Mouse (Mus musculus) liver, embryonic 12.5 days (tissue): ENCODE measurements at regions not wholly inside any gene's neighbourhood (a gene's known extent, or its start where the extent isn't known, plus 50 kb on each side); places are given as distances from the start of the nearest gene placed in this dataset.

Experiments used
- ATAC-seq: fragments of 200-750 bp; cut with Nextera tagmentation; 2 replicates; pipeline ENCODE4 v1.8.0; 2017; ENCODE audit warnings: moderate number of reproducible peaks, mild to moderate bottlenecking, moderate library complexity
- H3K27ac ChIP-seq: fragments of 300-500 bp; sonication (generic); 2 replicates; pipeline ENCODE4 v1.5.1; 2016; ENCODE audit warnings: mild to moderate bottlenecking
- H3K27me3 ChIP-seq: fragments of 300-500 bp; sonication (generic); replicated peaks from 2 replicates; pipeline ENCODE4 v1.6.1; 2016; ENCODE audit warnings: mild to moderate bottlenecking, moderate library complexity
- H3K36me3 ChIP-seq: fragments of 300-500 bp; sonication (generic); 2 replicates; pipeline ENCODE4 v1.6.1; 2016; ENCODE audit warnings: mild to moderate bottlenecking, moderate library complexity
- H3K4me1 ChIP-seq: fragments of 300-500 bp; sonication (generic); 2 replicates; pipeline ENCODE4 v1.6.1; 2016
- H3K4me2 ChIP-seq: fragments of 300-500 bp; sonication (generic); 2 replicates; pipeline ENCODE4 v1.6.1; 2016; ENCODE audit warnings: mild to moderate bottlenecking, moderate library complexity
- H3K4me3 ChIP-seq: fragments of 300-500 bp; sonication (generic); 2 replicates; pipeline ENCODE4 v1.5.1; 2016; ENCODE audit warnings: mild to moderate bottlenecking, moderate library complexity
- H3K9ac ChIP-seq: fragments of 300-500 bp; sonication (generic); 2 replicates; pipeline ENCODE4 v1.6.1; 2016; ENCODE audit warnings: mild to moderate bottlenecking, moderate library complexity
- H3K9me3 ChIP-seq: fragments of 300-500 bp; sonication (generic); replicated peaks from 2 replicates; pipeline ENCODE4 v1.6.1; 2016; ENCODE audit warnings: mild to moderate bottlenecking, moderate library complexity
- WGBS: fragments of 180-500 bp; shearing (Covaris S2); methylation state at CpG from one replicate; pipeline ENCODE4 v1.1.7; 2016; ENCODE audit not compliant: insufficient replicate concordance; 5-methylcytosine and 5-hydroxymethylcytosine counted together

- no peak overlapping the region for H3K4me3 ChIP-seq
- no peaks in the 10 kb centered on the region for H3K4me1 ChIP-seq
- WGBS: 53% methylated on average over 1 of the region's 1 CpGs
- no peak overlapping the region for H3K9ac ChIP-seq
- H3K36me3 ChIP-seq: no peaks in the 10 kb centered on the region
- H3K27ac ChIP-seq: no peak overlapping the region
- peaks cover 3% of the 10 kb centered on the region; the same call in 1 of the 2 replicates for H3K9me3 ChIP-seq
- no peaks in the 10 kb centered on the region for H3K27me3 ChIP-seq
- ATAC-seq: no peak
- no peak overlapping the region for H3K4me2 ChIP-seq
These were observed 235.0 kb downstream of the Gm26897 start for GRCm38 (mm10) chr5:111968701-111969100.

- Histone ChIP-seq H3K9ac (no peak overlapping the region), H3K4me3 (no peak overlapping the region), H3K4me1 (no peaks in the 10 kb centered on the region), H3K27me3 (no peaks in the 10 kb centered on the region), H3K9me3 (peaks cover 9% of the 10 kb centered on the region; the same call in 1 of the 2 replicates), H3K36me3 (no peaks in the 10 kb centered on the region), H3K4me2 (no peak overlapping the region), H3K27ac (no peak overlapping the region)
- WGBS: 65% methylated on average over 3 of the region's 3 CpGs
- ATAC-seq: no peak
These were observed 237.5 kb downstream of the Gm26897 start for GRCm38 (mm10) chr5:111971193-111971592.

- WGBS: 56% methylated on average over 3 of the region's 3 CpGs
- H3K9ac ChIP-seq: no peak overlapping the region
- no peak for ATAC-seq
These were observed 238.2 kb downstream of the Gm26897 start for GRCm38 (mm10) chr5:111971952-111972351.

GRCm38 (mm10) chr5:111975686-111976085 is 242.0 kb downstream of the Gm26897 start:
- H3K4me1 ChIP-seq: no peaks in the 10 kb centered on the region
- H3K27ac ChIP-seq: no peak overlapping the region
- H3K9ac ChIP-seq: no peak overlapping the region
- H3K4me3 ChIP-seq: no peak overlapping the region
- no peaks in the 10 kb centered on the region for H3K36me3 ChIP-seq
- peaks cover 13% of the 10 kb centered on the region for H3K9me3 ChIP-seq
- ATAC-seq: no peak
- no peak overlapping the region for H3K4me2 ChIP-seq
- WGBS: 41% methylated on average over 7 of the region's 7 CpGs
- no peaks in the 10 kb centered on the region for H3K27me3 ChIP-seq

More at GRCm38 (mm10) chr5:111971952-111972351, 238.2 kb downstream of the Gm26897 start:
- H3K27ac ChIP-seq: no peak overlapping the region
- no peak overlapping the region for H3K4me2 ChIP-seq
- no peaks in the 10 kb centered on the region for H3K36me3 ChIP-seq
- H3K9me3 ChIP-seq: 0 out of 2 replicates have a peak, but pooled peaks cover 6% of the 10 kb centered on the region
- no peaks in the 10 kb centered on the region for H3K4me1 ChIP-seq
- no peaks in the 10 kb centered on the region for H3K27me3 ChIP-seq
- H3K4me3 ChIP-seq: no peak overlapping the region

- ATAC-seq: no peak
- Histone ChIP-seq H3K27me3 (no peaks in the 10 kb centered on the region), H3K4me2 (no peak overlapping the region), H3K9me3 (peaks cover 26% of the 10 kb centered on the region), H3K9ac (no peak overlapping the region), H3K36me3 (no peaks in the 10 kb centered on the region), H3K4me1 (no peaks in the 10 kb centered on the region), H3K4me3 (no peak overlapping the region), H3K27ac (no peak overlapping the region)
- WGBS: 72% methylated on average over 3 of the region's 3 CpGs
These were observed 245.9 kb downstream of the Gm26897 start for GRCm38 (mm10) chr5:111979601-111980000.

- Histone ChIP-seq H3K27me3 (no peaks in the 10 kb centered on the region), H3K9me3 (peaks cover 19% of the 10 kb centered on the region), H3K4me3 (no peak overlapping the region), H3K4me1 (no peaks in the 10 kb centered on the region), H3K36me3 (no peaks in the 10 kb centered on the region), H3K27ac (no peak overlapping the region), H3K4me2 (no peak overlapping the region), H3K9ac (no peak overlapping the region)
- no peak for ATAC-seq
- 61% methylated on average over 2 of the region's 2 CpGs for WGBS
These were observed 248.4 kb downstream of the Gm26897 start for GRCm38 (mm10) chr5:111982106-111982505.

- 63% methylated on average over 8 of the region's 8 CpGs for WGBS
These were observed 252.3 kb downstream of the Gm26897 start for GRCm38 (mm10) chr5:111985997-111986396.

GRCm38 (mm10) chr5:111987036-111987435 is 253.3 kb downstream of the Gm26897 start:
- WGBS: 42% methylated on average over 6 of the region's 6 CpGs
- Histone ChIP-seq H3K4me3 (no peak overlapping the region), H3K4me2 (no peak overlapping the region), H3K36me3 (no peaks in the 10 kb centered on the region), H3K9me3 (0 out of 2 replicates have a peak, but pooled peaks cover 6% of the 10 kb centered on the region), H3K4me1 (no peaks in the 10 kb centered on the region), H3K27ac (no peak overlapping the region), H3K27me3 (no peaks in the 10 kb centered on the region), H3K9ac (no peak overlapping the region)
- no peak for ATAC-seq

More at GRCm38 (mm10) chr5:111985997-111986396, 252.3 kb downstream of the Gm26897 start:
- no peak for ATAC-seq
- Histone ChIP-seq H3K4me1 (no peaks in the 10 kb centered on the region), H3K36me3 (no peaks in the 10 kb centered on the region), H3K4me3 (no peak overlapping the region), H3K27me3 (no peaks in the 10 kb centered on the region), H3K9me3 (peaks cover 11% of the 10 kb centered on the region; the same call in 1 of the 2 replicates), H3K4me2 (no peak overlapping the region), H3K9ac (no peak overlapping the region), H3K27ac (no peak overlapping the region)

GRCm38 (mm10) chr5:111991805-111992204 is 258.1 kb downstream of the Gm26897 start:
- no peak for ATAC-seq
- no peaks in the 10 kb centered on the region for H3K27me3 ChIP-seq
- no peak overlapping the region for H3K4me2 ChIP-seq
- H3K27ac ChIP-seq: no peak overlapping the region
- H3K9me3 ChIP-seq: no peaks in the 10 kb centered on the region
- WGBS: 77% methylated on average over 10 of the region's 10 CpGs
- H3K9ac ChIP-seq: no peak overlapping the region
- no peaks in the 10 kb centered on the region for H3K36me3 ChIP-seq
- H3K4me3 ChIP-seq: no peak overlapping the region
- H3K4me1 ChIP-seq: no peaks in the 10 kb centered on the region

GRCm38 (mm10) chr5:111993221-111993620 is 259.1 kb downstream of the Cryba4 start:
- Histone ChIP-seq H3K9me3 (no peaks in the 10 kb centered on the region), H3K4me3 (no peak overlapping the region), H3K9ac (no peak overlapping the region), H3K36me3 (no peaks in the 10 kb centered on the region), H3K4me2 (no peak overlapping the region), H3K27me3 (no peaks in the 10 kb centered on the region), H3K4me1 (no peaks in the 10 kb centered on the region), H3K27ac (no peak overlapping the region)
- no peak for ATAC-seq
- 56% methylated on average over 7 of the region's 7 CpGs for WGBS

GRCm38 (mm10) chr5:111993930-111994329 is 258.4 kb downstream of the Cryba4 start:
- WGBS: 62% methylated on average over 9 of the region's 9 CpGs
- Histone ChIP-seq H3K27me3 (no peaks in the 10 kb centered on the region), H3K36me3 (no peaks in the 10 kb centered on the region), H3K9ac (no peak overlapping the region), H3K27ac (no peak overlapping the region), H3K4me1 (no peaks in the 10 kb centered on the region), H3K9me3 (no peaks in the 10 kb centered on the region), H3K4me3 (no peak overlapping the region), H3K4me2 (no peak overlapping the region)
- no peak for ATAC-seq

- Histone ChIP-seq H3K27me3 (peaks cover 6% of the 10 kb centered on the region; the same call in 1 of the 2 replicates), H3K9me3 (no peaks in the 10 kb centered on the region), H3K27ac (no peak overlapping the region), H3K4me3 (no peak overlapping the region), H3K36me3 (no peaks in the 10 kb centered on the region), H3K4me2 (no peak overlapping the region), H3K4me1 (no peaks in the 10 kb centered on the region), H3K9ac (no peak overlapping the region)
- WGBS: 43% methylated on average over 3 of the region's 3 CpGs
- ATAC-seq: no peak
These were observed 255.5 kb downstream of the Cryba4 start for GRCm38 (mm10) chr5:111996806-111997205.
